Mouse (Mus musculus) forebrain, embryonic 14.5 days (tissue): ENCODE measurements at regions not wholly inside any gene's neighbourhood (a gene's known extent, or its start where the extent isn't known, plus 50 kb on each side); places are given as distances from the start of the nearest gene placed in this dataset.
"Not testable (repeated sequence)": the region's sequence is repeated elsewhere in the genome, so short reads cannot be mapped to it uniquely, and the experiment has no call there.

Source experiments
- ATAC-seq: fragments of 200-750 bp; cut with Nextera tagmentation; 2 replicates; pipeline ENCODE4 v1.8.0; 2017; ENCODE audit warnings: mild to moderate bottlenecking, moderate library complexity
- DNase-seq: peaks from one replicate; pipeline ENCODE4 v3.0.0-alpha.2; 2015; ENCODE audit warnings: low spot score
- H3K27ac ChIP-seq: fragments of 300-500 bp; sonication (generic); 2 replicates; pipeline ENCODE4 v1.5.1; 2014; ENCODE audit warnings: low read depth, mild to moderate bottlenecking, control low read depth, low read length, moderate library complexity
- H3K27me3 ChIP-seq: fragments of 300-500 bp; sonication (generic); replicated peaks from 2 replicates; pipeline ENCODE4 v1.6.1; 2014; ENCODE audit warnings: low read length, control low read depth, mixed read lengths; ENCODE audit not compliant: control insufficient read depth, insufficient read depth
- H3K36me3 ChIP-seq: fragments of 300-500 bp; sonication (generic); 2 replicates; pipeline ENCODE4 v1.6.1; 2014; ENCODE audit warnings: low read length, control low read depth; ENCODE audit not compliant: control insufficient read depth, insufficient read depth
- H3K4me1 ChIP-seq: fragments of 300-500 bp; sonication (generic); 2 replicates; pipeline ENCODE4 v1.6.1; 2014; ENCODE audit warnings: antibody characterized with exemption, low read length, control low read depth; ENCODE audit not compliant: control insufficient read depth, insufficient read depth
- H3K4me2 ChIP-seq: fragments of 300-500 bp; sonication (generic); 2 replicates; pipeline ENCODE4 v1.6.1; 2014; ENCODE audit warnings: mild to moderate bottlenecking, control low read depth, low read length
- H3K4me3 ChIP-seq: fragments of 300-500 bp; sonication (generic); 2 replicates; pipeline ENCODE4 v1.5.1; 2014; ENCODE audit warnings: low read depth, low read length, control low read depth
- H3K9ac ChIP-seq: fragments of 300-500 bp; sonication (generic); 2 replicates; pipeline ENCODE4 v1.6.1; 2014; ENCODE audit warnings: mild to moderate bottlenecking, low read length, control low read depth, moderate library complexity
- H3K9me3 ChIP-seq: fragments of 300-500 bp; sonication (generic); replicated peaks from 2 replicates; pipeline ENCODE4 v1.6.1; 2016; ENCODE audit warnings: low read length, control low read depth, mixed read lengths; ENCODE audit not compliant: control insufficient read depth
- WGBS: fragments of 180-500 bp; shearing (Covaris S2); extraction: QIAGEN DNeasy Blood & Tissue Kit; methylation state at CpG from one replicate; pipeline ENCODE4 v1.1.7; 2014; 5-methylcytosine and 5-hydroxymethylcytosine counted together

GRCm38 (mm10) chr8:100393327-100393726 is 977.1 kb upstream of the Cdh8 start:
- WGBS = 82% methylated on average over 3 of the region's 3 CpGs
- H3K27me3 ChIP-seq = no peaks in the 10 kb centered on the region
- H3K4me1 ChIP-seq = no peaks in the 10 kb centered on the region
- no peak for ATAC-seq
- H3K27ac ChIP-seq = no peak overlapping the region
- H3K4me3 ChIP-seq = no peak overlapping the region
- H3K9ac ChIP-seq = no peak overlapping the region
- no peak for DNase-seq
- H3K9me3 ChIP-seq = no peaks in the 10 kb centered on the region
- no peak overlapping the region for H3K4me2 ChIP-seq
- H3K36me3 ChIP-seq = no peaks in the 10 kb centered on the region

DNA sequence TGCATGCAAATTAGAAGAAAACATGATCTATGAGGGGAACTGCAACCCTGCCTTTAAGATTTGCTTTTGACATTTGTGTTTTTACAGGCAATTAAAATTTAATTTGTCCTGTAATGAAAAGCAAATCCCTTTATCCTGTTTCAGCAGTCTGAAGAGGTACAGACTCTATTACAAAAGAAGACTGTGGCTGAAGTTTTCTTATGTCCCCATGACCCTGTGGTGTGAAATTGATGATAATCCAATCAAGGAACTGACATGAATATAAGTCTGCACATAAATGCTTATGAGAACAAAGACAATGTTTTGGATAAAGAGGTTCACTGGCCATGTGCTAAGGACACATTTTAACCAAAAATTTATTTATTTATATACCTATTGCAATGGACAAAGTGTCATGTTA is 951.4 kb upstream of the Cdh8 start:
- H3K9me3 ChIP-seq = no peaks in the 10 kb centered on the region
- no peaks in the 10 kb centered on the region for H3K4me1 ChIP-seq
- no peak overlapping the region for H3K27ac ChIP-seq
- no peaks in the 10 kb centered on the region for H3K36me3 ChIP-seq
- DNase-seq (no peak), ATAC-seq (no peak)
- H3K4me2 ChIP-seq = no peak overlapping the region
- H3K9ac ChIP-seq = no peak overlapping the region
- no peak overlapping the region for H3K4me3 ChIP-seq
- no peaks in the 10 kb centered on the region for H3K27me3 ChIP-seq

DNA sequence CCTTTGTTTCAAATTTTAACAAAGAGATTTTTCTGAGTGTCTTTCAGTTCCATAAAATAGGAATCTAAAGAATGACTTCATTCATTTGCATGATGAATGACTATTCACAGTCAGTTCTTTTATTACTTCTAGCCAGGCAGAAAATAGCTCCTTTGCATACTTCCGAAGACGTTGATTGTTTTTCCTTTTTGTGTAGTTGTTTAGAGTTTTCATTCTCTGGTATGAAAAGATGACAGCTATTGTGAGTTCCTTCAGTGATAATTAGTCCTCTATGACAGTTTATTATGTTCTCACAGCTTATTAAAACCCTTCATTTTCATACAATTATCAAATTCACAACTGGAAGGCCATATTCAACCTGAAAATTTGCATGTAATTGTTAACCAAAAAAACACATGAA is 946.5 kb upstream of the Cdh8 start:
- H3K9me3 ChIP-seq = no peaks in the 10 kb centered on the region
- 1% methylated on average over 2 of the region's 2 CpGs for WGBS
- no peak overlapping the region for H3K4me3 ChIP-seq
- H3K27me3 ChIP-seq = no peaks in the 10 kb centered on the region
- no peak overlapping the region for H3K9ac ChIP-seq
- no peak for ATAC-seq
- H3K36me3 ChIP-seq = no peaks in the 10 kb centered on the region
- no peaks in the 10 kb centered on the region for H3K4me1 ChIP-seq
- H3K4me2 ChIP-seq = no peak overlapping the region
- DNase-seq = peak; percentile 43
- no peak overlapping the region for H3K27ac ChIP-seq

DNA sequence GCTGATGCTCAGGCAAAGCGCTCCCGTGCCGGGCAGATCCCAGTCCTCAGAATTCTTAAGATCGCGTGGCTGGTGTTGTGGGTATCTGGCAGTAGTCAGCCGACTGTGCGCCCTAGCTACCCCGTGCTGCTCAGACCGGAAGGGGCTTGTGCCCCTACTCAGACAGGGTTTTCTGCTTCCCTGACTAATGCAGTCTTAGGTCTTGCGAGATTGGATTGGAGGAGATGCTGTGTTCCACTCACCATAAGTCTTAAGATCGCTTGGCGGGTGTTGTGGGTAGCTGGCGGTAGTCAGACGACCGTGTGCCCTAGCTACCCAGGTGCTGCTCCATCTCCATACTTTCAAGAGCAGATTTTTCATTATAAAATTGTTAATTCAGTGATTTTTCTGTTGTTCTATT is 944.3 kb upstream of the Cdh8 start:
- H3K9me3 ChIP-seq, H3K36me3 ChIP-seq, H3K4me3 ChIP-seq, H3K4me2 ChIP-seq, DNase-seq, H3K27ac ChIP-seq, H3K27me3 ChIP-seq, ATAC-seq, H3K4me1 ChIP-seq, H3K9ac ChIP-seq: not testable (repeated sequence)
- 93% methylated on average over 15 of the region's 15 CpGs for WGBS

DNA sequence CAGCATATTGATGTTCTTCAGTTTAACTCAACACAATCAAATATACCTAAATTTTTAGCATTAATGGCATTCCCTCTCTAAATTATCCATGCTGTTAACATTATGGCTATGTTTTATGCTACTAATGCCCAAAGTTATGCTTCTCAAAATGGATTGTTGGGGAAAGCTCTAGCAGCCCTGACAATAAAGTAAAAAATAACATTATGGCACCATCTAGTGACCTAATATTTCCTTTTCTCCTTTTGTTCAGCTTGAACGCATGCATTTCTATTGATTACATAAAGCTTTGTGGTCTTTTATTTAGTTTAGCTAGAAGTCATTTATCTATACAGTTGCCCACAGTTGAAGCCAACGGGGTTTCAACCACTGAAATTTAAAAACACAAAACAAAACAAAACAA is 918.3 kb upstream of the Cdh8 start:
- Histone ChIP-seq H3K9ac (no peak overlapping the region), H3K9me3 (no peaks in the 10 kb centered on the region), H3K4me1 (no peaks in the 10 kb centered on the region), H3K4me2 (no peak overlapping the region), H3K27me3 (no peaks in the 10 kb centered on the region), H3K4me3 (no peak overlapping the region), H3K27ac (no peak overlapping the region), H3K36me3 (no peaks in the 10 kb centered on the region)
- peak; percentile 71 for DNase-seq
- ATAC-seq = no peak
- 66% methylated on average over 2 of the region's 2 CpGs for WGBS

GRCm38 (mm10) chr8:100325616-100326015 is 909.3 kb upstream of the Cdh8 start:
- peak; percentile 18 for DNase-seq

GRCm38 (mm10) chr8:100323471-100323870 is 907.2 kb upstream of the Cdh8 start:
- ATAC-seq = no peak
- Histone ChIP-seq H3K4me3 (no peak overlapping the region), H3K9me3 (no peaks in the 10 kb centered on the region), H3K4me2 (no peak overlapping the region), H3K27me3 (no peaks in the 10 kb centered on the region), H3K36me3 (no peaks in the 10 kb centered on the region), H3K4me1 (no peaks in the 10 kb centered on the region), H3K27ac (no peak overlapping the region), H3K9ac (no peak overlapping the region)
- no peak for DNase-seq
- WGBS = 90% methylated on average over 1 of the region's 1 CpGs

More at GRCm38 (mm10) chr8:100325616-100326015, 909.3 kb upstream of the Cdh8 start:
- H3K36me3 ChIP-seq = no peaks in the 10 kb centered on the region
- WGBS = 43% methylated on average over 4 of the region's 4 CpGs
- ATAC-seq = no peak
- no peak overlapping the region for H3K4me2 ChIP-seq
- no peaks in the 10 kb centered on the region for H3K27me3 ChIP-seq
- H3K27ac ChIP-seq = no peak overlapping the region
- H3K4me3 ChIP-seq = no peak overlapping the region
- no peaks in the 10 kb centered on the region for H3K9me3 ChIP-seq
- no peak overlapping the region for H3K9ac ChIP-seq
- no peaks in the 10 kb centered on the region for H3K4me1 ChIP-seq

DNA sequence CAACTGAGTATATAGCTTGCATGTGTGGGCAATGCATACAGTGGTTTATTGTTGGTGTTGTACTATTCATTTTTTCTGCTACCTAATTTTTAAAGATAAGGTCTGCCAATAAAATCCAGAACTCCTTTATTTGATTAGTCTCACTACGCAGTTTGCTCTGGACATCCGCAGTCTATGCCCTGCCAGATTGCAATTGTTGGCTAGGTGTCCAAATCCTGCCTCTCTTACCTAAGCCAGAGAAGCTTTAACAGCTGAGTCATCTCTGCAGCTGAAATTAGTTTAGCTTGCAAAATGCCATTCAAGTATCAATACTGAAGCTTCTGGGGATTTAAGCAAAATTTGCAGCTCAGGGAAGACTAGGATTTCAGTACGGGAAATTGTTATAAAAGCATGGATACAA is 881.9 kb upstream of the Cdh8 start:
- ATAC-seq = no peak

DNA sequence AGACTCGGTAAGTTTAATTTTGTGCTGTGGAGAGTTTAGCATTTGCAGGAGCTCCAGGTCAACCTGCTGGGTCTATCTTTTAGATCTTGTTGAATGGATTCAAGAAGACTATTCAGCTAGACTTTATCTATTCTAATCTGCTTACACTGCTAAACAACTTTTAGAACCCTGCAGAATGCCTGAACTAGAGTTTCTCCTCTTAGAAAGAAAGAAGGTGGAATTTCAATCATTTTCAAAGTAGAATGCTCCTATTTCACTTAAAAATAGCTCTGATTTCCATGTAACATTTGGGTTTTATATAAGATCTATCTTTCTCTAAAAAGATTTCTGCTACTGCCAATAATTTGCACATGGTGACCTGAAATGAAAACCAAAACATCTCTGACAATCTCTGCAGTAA is 876.3 kb upstream of the Cdh8 start:
- ATAC-seq (no peak), DNase-seq (no peak)
- Histone ChIP-seq H3K9me3 (no peaks in the 10 kb centered on the region), H3K4me3 (no peak overlapping the region), H3K4me1 (no peaks in the 10 kb centered on the region), H3K27ac (no peak overlapping the region), H3K36me3 (no peaks in the 10 kb centered on the region), H3K27me3 (no peaks in the 10 kb centered on the region), H3K4me2 (no peak overlapping the region), H3K9ac (no peak overlapping the region)
- 63% methylated on average over 1 of the region's 1 CpGs for whole genome bisulfite sequencing

More for the DNA sequence above, 881.9 kb upstream of the Cdh8 start:
- no peak overlapping the region for H3K9ac ChIP-seq
- no peak overlapping the region for H3K4me3 ChIP-seq
- H3K9me3 ChIP-seq = no peaks in the 10 kb centered on the region
- no peaks in the 10 kb centered on the region for H3K4me1 ChIP-seq
- H3K36me3 ChIP-seq = no peaks in the 10 kb centered on the region
- 94% methylated on average over 3 of the region's 3 CpGs for WGBS
- no peaks in the 10 kb centered on the region for H3K27me3 ChIP-seq
- H3K27ac ChIP-seq = no peak overlapping the region
- DNase-seq = no peak
- H3K4me2 ChIP-seq = no peak overlapping the region

GRCm38 (mm10) chr8:100291981-100292380 is 875.7 kb upstream of the Cdh8 start:
- Histone ChIP-seq H3K9me3 (no peaks in the 10 kb centered on the region), H3K27ac (no peak overlapping the region), H3K4me3 (no peak overlapping the region), H3K4me1 (no peaks in the 10 kb centered on the region), H3K27me3 (no peaks in the 10 kb centered on the region), H3K9ac (no peak overlapping the region), H3K36me3 (no peaks in the 10 kb centered on the region), H3K4me2 (no peak overlapping the region)
- WGBS = 31% methylated on average over 1 of the region's 1 CpGs
- DNase-seq (peak; percentile 44), ATAC-seq (no peak)
